Mouse (Mus musculus) limb, embryonic 14.5 days (tissue): Measurements from ENCODE around the gene Xylt1. TPM values are rescaled to one million over a fixed set of nuclear protein-coding genes. Genes with fewer than 3 reads are reported as not detected.

Experiments used
- ATAC-seq: fragments of 200-750 bp; cut with Nextera tagmentation; 2 replicates; pipeline ENCODE4 v1.8.0; 2017; ENCODE audit warnings: low read depth, moderate number of reproducible peaks, moderate TSS enrichment; ENCODE audit not compliant: low FRiP score
- DNase-seq: peaks from one replicate; pipeline ENCODE4 v3.0.0-alpha.2; 2015; ENCODE audit warnings: low spot score
- H3K27ac ChIP-seq: fragments of 300-500 bp; sonication (generic); replicated peaks from 2 replicates; pipeline ENCODE4 v1.5.1; 2014; ENCODE audit warnings: low read depth, mild to moderate bottlenecking, low read length, moderate library complexity, mixed read lengths
- H3K27me3 ChIP-seq: fragments of 300-500 bp; sonication (generic); 2 replicates; pipeline ENCODE4 v1.6.1; 2014; ENCODE audit warnings: low read length, mixed read lengths; ENCODE audit not compliant: control insufficient read depth, insufficient read depth
- H3K36me3 ChIP-seq: fragments of 300-500 bp; sonication (generic); 2 replicates; pipeline ENCODE4 v1.6.1; 2014; ENCODE audit warnings: mild to moderate bottlenecking, low read length, moderate library complexity, mixed read lengths; ENCODE audit not compliant: control insufficient read depth, insufficient read depth
- H3K4me1 ChIP-seq: fragments of 300-500 bp; sonication (generic); 2 replicates; pipeline ENCODE4 v1.6.1; 2014; ENCODE audit warnings: antibody characterized with exemption, low read length, mixed read lengths; ENCODE audit not compliant: control insufficient read depth, insufficient read depth
- H3K4me2 ChIP-seq: fragments of 300-500 bp; sonication (generic); replicated peaks from 2 replicates; pipeline ENCODE4 v1.6.1; 2014; ENCODE audit warnings: low read depth, mild to moderate bottlenecking, low read length, moderate library complexity; ENCODE audit not compliant: severe bottlenecking
- H3K4me3 ChIP-seq: fragments of 300-500 bp; sonication (generic); replicated peaks from 2 replicates; pipeline ENCODE4 v1.5.1; 2014; ENCODE audit warnings: low read length
- H3K9ac ChIP-seq: fragments of 300-500 bp; sonication (generic); 2 replicates; pipeline ENCODE4 v1.6.1; 2014; ENCODE audit warnings: mild to moderate bottlenecking, low read depth, low read length, moderate library complexity; ENCODE audit not compliant: severe bottlenecking
- H3K9me3 ChIP-seq: fragments of 300-500 bp; sonication (generic); 2 replicates; pipeline ENCODE4 v1.6.1; 2016; ENCODE audit warnings: low read length; ENCODE audit not compliant: control insufficient read depth
- POLR2A ChIP-seq: fragments of 200-500 bp; IDR thresholded peaks from 2 replicates; pipeline ENCODE4 v1.8.0; 2012; ENCODE audit warnings: inconsistent platforms, mild to moderate bottlenecking, moderate library complexity, borderline replicate concordance; ENCODE audit not compliant: insufficient read depth, insufficient read length; ENCODE audit errors: extremely low read depth
- WGBS: fragments of 180-500 bp; shearing (Covaris S2); extraction: QIAGEN DNeasy Blood & Tissue Kit; methylation state at CpG from one replicate; pipeline ENCODE4 v1.1.7; 2014; 5-methylcytosine and 5-hydroxymethylcytosine counted together
- polyA plus RNA-seq, 2 experiments: library from polyadenylated mRNA; depleted of rRNA in 1 of 2; stranded (reverse) in 1 of 2; unstranded in 1 of 2; fragments of >200 nt; fragmentation: Nextera tagmentation in 1 of 2; extraction: Ambion mirVana in 1 of 2; gene quantifications; 2 replicates each; pipeline versions ENCODE4 v1.2.1 to v1.2.3; 2012 to 2014

Xylt1 gene
- polyA plus RNA-seq, 2 experiments = 4.2 to 9.9 TPM

GRCm38 (mm10) chr7:117435091-117435490, 54.3 kb downstream of the Xylt1 start:
- Histone ChIP-seq H3K4me2 (no peak overlapping the region), H3K27ac (peak overlapping the region; percentile 81), H3K27me3 (no peaks in the 10 kb centered on the region), H3K4me1 (peaks cover 31% of the 10 kb centered on the region), H3K36me3 (no peaks in the 10 kb centered on the region), H3K9me3 (no peaks in the 10 kb centered on the region), H3K9ac (no peak overlapping the region), H3K4me3 (no peak overlapping the region)
- ATAC-seq (no peak), DNase-seq (no peak)
- 65% methylated on average over 3 of the region's 3 CpGs for WGBS
- no peak for TF ChIP-seq POLR2A

- Histone ChIP-seq H3K4me1 (peaks cover 31% of the 10 kb centered on the region), H3K9ac (no peak overlapping the region), H3K27me3 (no peaks in the 10 kb centered on the region), H3K27ac (peak overlapping the region; percentile 81), H3K9me3 (no peaks in the 10 kb centered on the region), H3K4me2 (no peak overlapping the region), H3K4me3 (no peak overlapping the region), H3K36me3 (no peaks in the 10 kb centered on the region)
- peak; percentile 47 for DNase-seq
- no peak for TF ChIP-seq POLR2A
- WGBS = 72% methylated on average over 12 of the region's 12 CpGs
- ATAC-seq = peak; percentile 71
These were observed 55.1 kb downstream of the Xylt1 start for GRCm38 (mm10) chr7:117435730-117436441.

- Histone ChIP-seq H3K27ac (peak overlapping the region; percentile 81), H3K36me3 (no peaks in the 10 kb centered on the region), H3K4me1 (peaks cover 31% of the 10 kb centered on the region), H3K9me3 (no peaks in the 10 kb centered on the region), H3K27me3 (no peaks in the 10 kb centered on the region), H3K4me3 (no peak overlapping the region), H3K4me2 (no peak overlapping the region), H3K9ac (no peak overlapping the region)
- 87% methylated on average over 11 of the region's 11 CpGs for WGBS
- no peak for ATAC-seq
- no peak for DNase-seq
- no peak for TF ChIP-seq POLR2A
These were observed 56.1 kb downstream of the Xylt1 start for GRCm38 (mm10) chr7:117436892-117437291.

DNA sequence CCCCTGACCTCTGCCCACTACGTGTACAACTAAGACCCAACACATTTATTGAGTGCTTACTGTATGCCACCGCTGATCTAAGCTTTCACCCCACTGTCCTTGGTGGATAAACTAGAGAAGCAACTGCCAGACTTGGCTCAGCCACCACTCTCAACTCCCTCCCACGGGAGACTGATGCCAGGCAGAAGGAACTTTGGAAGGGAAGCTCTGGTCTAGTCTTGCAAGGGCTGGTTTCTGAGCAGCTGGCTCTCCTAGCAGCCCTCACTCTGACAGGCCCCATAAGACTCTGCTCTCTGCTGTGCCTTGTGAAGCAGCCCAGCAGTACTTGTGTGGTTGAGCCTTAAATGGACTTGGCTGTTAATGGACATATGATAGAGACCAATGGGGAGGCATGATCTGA, 60.2 kb downstream of the Xylt1 start:
- no peak for TF ChIP-seq POLR2A
- WGBS = 90% methylated on average over 3 of the region's 3 CpGs
- no peak for ATAC-seq

DNA sequence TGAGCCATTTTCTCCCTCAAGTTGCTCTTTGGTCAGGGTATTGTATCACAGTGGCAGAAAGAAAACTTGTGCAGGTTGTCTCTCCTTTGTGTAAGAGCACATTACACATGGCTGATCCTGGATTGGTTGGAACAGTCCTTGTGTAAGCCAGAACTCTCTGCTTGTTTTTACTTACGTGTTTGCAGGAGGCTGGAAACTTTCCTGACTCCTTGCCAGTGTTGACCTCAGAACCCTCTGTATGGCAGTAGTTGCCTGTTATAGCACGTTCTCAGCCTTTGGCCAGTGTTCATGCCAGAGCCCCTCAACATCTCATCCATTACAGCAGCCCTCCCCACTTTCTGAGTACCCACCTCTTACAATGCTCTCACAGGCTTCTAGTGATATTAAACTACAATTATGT, 61.9 kb downstream of the Xylt1 start:
- Histone ChIP-seq H3K36me3 (no peaks in the 10 kb centered on the region), H3K4me3 (no peak overlapping the region), H3K9me3 (no peaks in the 10 kb centered on the region), H3K4me2 (no peak overlapping the region), H3K9ac (no peak overlapping the region), H3K27me3 (no peaks in the 10 kb centered on the region), H3K4me1 (peaks cover 9% of the 10 kb centered on the region), H3K27ac (no peak overlapping the region)
- DNase-seq (no peak), ATAC-seq (no peak)
- WGBS = 67% methylated on average over 2 of the region's 2 CpGs
- no peak for TF ChIP-seq POLR2A

More for the DNA sequence above, 60.2 kb downstream of the Xylt1 start:
- Histone ChIP-seq H3K4me2 (no peak overlapping the region), H3K4me1 (peaks cover 9% of the 10 kb centered on the region), H3K27me3 (no peaks in the 10 kb centered on the region), H3K4me3 (no peak overlapping the region), H3K9ac (no peak overlapping the region), H3K36me3 (no peaks in the 10 kb centered on the region), H3K9me3 (no peaks in the 10 kb centered on the region), H3K27ac (no peak overlapping the region)
- DNase-seq = no peak
